In genomic region chr2:150877561-150877960, GRCm38 (mm10) we compare ENCODE assay signal across 22 mouse cellular contexts.
"Had no signal": no experiment of that assay in that cellular context is flagged by ENCODE, and none has a peak within 500 bp of the region (broad histone marks: within the 10 kb centered on the region; RNA-seq: fewer than 3 reads in every experiment).

No protein-coding gene starts in this region.

- DNase-seq: layer of hippocampus, postnatal 36 days; left cerebral cortex, postnatal 4 days; liver; lung, adult 18-20 months; lung, postnatal 10 days; lung, postnatal 36 days; midbrain, embryonic 14.5 days; right cerebral cortex, adult 18-20 months; right cerebral cortex, postnatal 14 days; right cerebral cortex, postnatal 4 days; thymus, adult 2 months; thymus, postnatal 14 days; thymus, postnatal 4 days had no signal

- H3K36me3 ChIP-seq: liver, embryonic 12.5 days; liver, embryonic 15.5 days; lung, embryonic 15.5 days had no signal

- ATAC-seq: inflammation-experienced regulatory T-cells, adult 6 months; intestine, embryonic 16.5 days; liver, embryonic 12.5 days had no signal

- H3K4me1 ChIP-seq: limb, embryonic 13.5 days; lung, embryonic 15.5 days had no signal

- H3K9ac ChIP-seq: limb, embryonic 13.5 days; liver, embryonic 12.5 days; liver, embryonic 15.5 days; lung, embryonic 15.5 days had no signal

- H3K4me2 ChIP-seq: limb, embryonic 13.5 days; liver, embryonic 12.5 days; liver, embryonic 15.5 days; lung, embryonic 15.5 days; midbrain, embryonic 11.5 days had no signal

- H3K4me3 ChIP-seq: layer of hippocampus, adult 2 months; limb, embryonic 13.5 days; liver, embryonic 12.5 days; liver, embryonic 15.5 days; lung, embryonic 15.5 days had no signal

- H3K9me3 ChIP-seq: limb, embryonic 13.5 days; liver, embryonic 12.5 days; liver, embryonic 15.5 days; lung, embryonic 15.5 days had no signal

- H3K27ac ChIP-seq: layer of hippocampus, adult 2 months; limb, embryonic 13.5 days; liver, embryonic 12.5 days; liver, embryonic 15.5 days; lung, embryonic 15.5 days; stomach, postnatal 0 days had no signal

- H3K27me3 ChIP-seq: limb, embryonic 13.5 days; liver, embryonic 12.5 days; liver, embryonic 15.5 days; lung, embryonic 15.5 days had no signal
